In genomic region chr8:103948474-103948873, GRCm38 (mm10) we compare ENCODE assay signal across 14 mouse cellular contexts.
DNase-seq lines count a peak whose midpoint lies in the region; ATAC-seq and TF ChIP-seq lines count a peak whose summit lies in the region.
"Had no signal": no experiment of that assay in that cellular context is flagged by ENCODE, and none has a peak within 500 bp of the region (broad histone marks: within the 10 kb centered on the region; RNA-seq: fewer than 3 reads in every experiment).

No protein-coding gene starts in this region.

- no peaks in the 10 kb centered on the region for H3K36me3 ChIP-seq in heart, postnatal 0 days (replicated peaks; ENCODE audit: control insufficient read depth, insufficient read depth, low read length)
- no peaks in the 10 kb centered on the region for H3K36me3 ChIP-seq in spleen, adult 2 months (ENCODE audit: control insufficient read depth, insufficient read depth, low read length)
- H3K36me3 ChIP-seq: G1E; heart, embryonic 15.5 days; midbrain, embryonic 13.5 days had no signal

- WGBS in heart, postnatal 0 days, result 77% methylated on average over 5 of the region's 5 CpGs
- WGBS in spleen, adult 2 months, result 76% methylated on average over 5 of the region's 5 CpGs

- TF ChIP-seq CTCF in heart, postnatal 0 days (IDR thresholded peaks at IDR 0.05; ENCODE audit: low read depth), result peak; percentile 33
- TF ChIP-seq CTCF in spleen, adult 2 months (IDR thresholded peaks at IDR 0.05; ENCODE audit: extremely low read depth, insufficient read depth, insufficient read length, insufficient replicate concordance), result 0 out of 2 replicates have a peak, but pooled peaks have one; percentile 1
- peak; percentile 40; the same call in 1 of the 2 replicates for TF ChIP-seq CTCF in brain, embryonic 14.5 days (IDR thresholded peaks at IDR 0.05; ENCODE audit: borderline replicate concordance, extremely low read depth, insufficient read depth, insufficient read length)

- DNase-seq in heart, postnatal 0 days (ENCODE audit: low spot score), result no peak
- no peak for DNase-seq in heart, postnatal 10 days
- DNase-seq in spleen, adult 2 months (ENCODE audit: low read depth in 1 of 2, low spot score in 2 of 2), result no peak
- no peak for DNase-seq in spleen, postnatal 14 days (ENCODE audit: low spot score in 2 of 2)
- DNase-seq in brain, embryonic 14.5 days (ENCODE audit: low read depth), result no peak
- peak; percentile 6 for DNase-seq in thymus, postnatal 25 days
- no peak for DNase-seq in right cerebral cortex, postnatal 4 days
- DNase-seq: cerebellum, postnatal 25 days; kidney, adult 9 months had no signal

- intact Hi-C loops in heart, postnatal 10 days (cut with DNase I), result no loop called here

- no peak overlapping the region for H3K9ac ChIP-seq in heart, postnatal 0 days (replicated peaks; ENCODE audit: low read depth, low read length)
- H3K9ac ChIP-seq: heart, embryonic 15.5 days; midbrain, embryonic 13.5 days had no signal

- TF ChIP-seq POLR2A in spleen, adult 2 months (IDR thresholded peaks at IDR 0.05; ENCODE audit: low read depth, low read length), result no peak
- no peak for TF ChIP-seq POLR2A in brain, embryonic 14.5 days (IDR thresholded peaks at IDR 0.05; ENCODE audit: borderline replicate concordance, extremely low read depth, insufficient read depth, insufficient read length, poor library complexity, severe bottlenecking)

- H3K4me2 ChIP-seq in heart, postnatal 0 days (ENCODE audit: low read depth, low read length), result no peak overlapping the region
- H3K4me2 ChIP-seq: heart, embryonic 15.5 days; midbrain, embryonic 13.5 days had no signal

- H3K27ac ChIP-seq in heart, postnatal 0 days (ENCODE audit: low read depth), result no peak overlapping the region
- no peak overlapping the region for H3K27ac ChIP-seq in spleen, adult 2 months (ENCODE audit: insufficient read depth, low read length)
- H3K27ac ChIP-seq: heart, embryonic 15.5 days; midbrain, embryonic 13.5 days had no signal

- no peak overlapping the region for H3K4me3 ChIP-seq in heart, postnatal 0 days (ENCODE audit: low read depth, low read length)
- H3K4me3 ChIP-seq in spleen, adult 2 months (ENCODE audit: extremely low read depth, insufficient read depth, insufficient read length), result no peak overlapping the region
- H3K4me3 ChIP-seq: erythroblast, embryonic 14.5 days; heart, embryonic 15.5 days; midbrain, embryonic 13.5 days had no signal

- no peaks in the 10 kb centered on the region for H3K9me3 ChIP-seq in heart, postnatal 0 days (replicated peaks; ENCODE audit: control insufficient read depth, low read length)
- H3K9me3 ChIP-seq: heart, embryonic 15.5 days; midbrain, embryonic 13.5 days had no signal

- H3K27me3 ChIP-seq in heart, postnatal 0 days (ENCODE audit: control insufficient read depth, insufficient read depth, low read length), result no peaks in the 10 kb centered on the region
- H3K27me3 ChIP-seq in spleen, adult 2 months (ENCODE audit: control insufficient read depth, insufficient read depth, low read length), result no peaks in the 10 kb centered on the region
- H3K27me3 ChIP-seq: heart, embryonic 15.5 days; midbrain, embryonic 13.5 days had no signal

- TF ChIP-seq EP300 in heart, postnatal 0 days (IDR thresholded peaks at IDR 0.05; ENCODE audit: low read depth), result no peak

- H3K4me1 ChIP-seq in heart, postnatal 0 days (ENCODE audit: control insufficient read depth, insufficient read depth), result no peaks in the 10 kb centered on the region
- no peaks in the 10 kb centered on the region for H3K4me1 ChIP-seq in spleen, adult 2 months (ENCODE audit: control insufficient read depth, insufficient read depth, insufficient read length)
- H3K4me1 ChIP-seq: heart, embryonic 15.5 days; midbrain, embryonic 13.5 days had no signal

- no peak for ATAC-seq in heart, postnatal 0 days (ENCODE audit: insufficient read depth, low read depth)
- no peak for ATAC-seq in erythroid progenitor cell, adult 5-6 weeks (replicated peaks; ENCODE audit: low FRiP score, poor library complexity, severe bottlenecking)
- ATAC-seq: midbrain, embryonic 13.5 days had no signal
